Mouse (Mus musculus): Measurements from ENCODE around the gene Mars. TPM values are rescaled to one million over a fixed set of nuclear protein-coding genes. Genes with fewer than 3 reads are reported as not detected.
"Not testable (repeated sequence)": the region's sequence is repeated elsewhere in the genome, so short reads cannot be mapped to it uniquely, and the experiment has no call there.

Gene Mars
- polyA plus RNA-seq, 1 experiment = 47.7 TPM

- DNase-seq (ENCODE audit: low spot score) = no peak
Observed at GRCm38 (mm10) chr10:127312356-127312676, 730 bp upstream of the Mars start.

GRCm38 (mm10) chr10:127310523-127311475 is 787 bp downstream of the Mars start:
- DNase-seq (ENCODE audit: low spot score) = no peak

GRCm38 (mm10) chr10:127309167-127309566 is 2.4 kb downstream of the Mars start:
- DNase-seq (ENCODE audit: low spot score) = not testable (repeated sequence)

GRCm38 (mm10) chr10:127303136-127303535 is 8.4 kb downstream of the Mars start:
- DNase-seq (ENCODE audit: low spot score) = no peak

- no peak for DNase-seq (ENCODE audit: low spot score)
Observed at GRCm38 (mm10) chr10:127300361-127300760, 11.2 kb downstream of the Mars start.

- no peak for DNase-seq (ENCODE audit: low spot score)
Observed at GRCm38 (mm10) chr10:127297015-127297871, 14.3 kb downstream of the Mars start.

- DNase-seq (ENCODE audit: low spot score) = no peak
Observed at GRCm38 (mm10) chr10:127295986-127296794, 15.4 kb downstream of the Mars start.

- no peak for DNase-seq (ENCODE audit: low spot score)
Observed at GRCm38 (mm10) chr10:127294895-127295510, 16.6 kb downstream of the Mars start.

GRCm38 (mm10) chr10:127293590-127294113 is 17.9 kb downstream of the Mars start:
- DNase-seq (ENCODE audit: low spot score) = no peak

- no peak for DNase-seq (ENCODE audit: low spot score)
Observed at GRCm38 (mm10) chr10:127292987-127293538, 18.5 kb downstream of the Mars start.

GRCm38 (mm10) chr10:127291881-127292638 is 19.5 kb downstream of the Mars start:
- DNase-seq (ENCODE audit: low spot score) = no peak

GRCm38 (mm10) chr10:127290930-127291880 is 20.4 kb downstream of the Mars start:
- DNase-seq (ENCODE audit: low spot score) = peak; percentile 60

- DNase-seq (ENCODE audit: low spot score) = peak; percentile 96
Observed at GRCm38 (mm10) chr10:127290307-127290929, 21.2 kb downstream of the Mars start.

- no peak for DNase-seq (ENCODE audit: low spot score)
Observed at GRCm38 (mm10) chr10:127289573-127290191, 21.9 kb downstream of the Mars start.

- peak; percentile 92 for DNase-seq (ENCODE audit: low spot score)
Observed at GRCm38 (mm10) chr10:127288800-127289572, 22.6 kb downstream of the Mars start, which contains the start of gene Mbd6. TSS of gene Mbd6 (minus strand) at chr10:127289018.

- DNase-seq (ENCODE audit: low spot score) = no peak
Observed at GRCm38 (mm10) chr10:127288328-127288799, 23.2 kb downstream of the Mars start.

GRCm38 (mm10) chr10:127287936-127288293 is 23.7 kb downstream of the Mars start:
- no peak for DNase-seq (ENCODE audit: low spot score)

Data from urinary bladder, adult 2 months (tissue).